Mouse (Mus musculus) embryonic facial prominence, embryonic 10.5 days (tissue): ENCODE data around the gene Rnf207. TPM values are rescaled to one million over a fixed set of nuclear protein-coding genes. Genes with fewer than 3 reads are reported as not detected.

Source experiments
- DNase-seq: peaks from one replicate; pipeline ENCODE4 v3.0.0-alpha.2; 2017; ENCODE audit warnings: low spot score
- H3K27ac ChIP-seq: fragments of 300-500 bp; sonication (generic); replicated peaks from 2 replicates; pipeline ENCODE4 v1.5.1; 2016; ENCODE audit warnings: mild to moderate bottlenecking
- H3K27me3 ChIP-seq: fragments of 300-500 bp; sonication (generic); replicated peaks from 2 replicates; pipeline ENCODE4 v1.6.1; 2016; ENCODE audit warnings: low read depth, mild to moderate bottlenecking; ENCODE audit not compliant: poor library complexity, severe bottlenecking
- H3K36me3 ChIP-seq: fragments of 300-500 bp; sonication (generic); replicated peaks from 2 replicates; pipeline ENCODE4 v1.6.1; 2016; ENCODE audit warnings: mild to moderate bottlenecking, moderate library complexity
- H3K4me1 ChIP-seq: fragments of 300-500 bp; sonication (generic); 2 replicates; pipeline ENCODE4 v1.6.1; 2016
- H3K4me3 ChIP-seq: fragments of 300-500 bp; sonication (generic); 2 replicates; pipeline ENCODE4 v1.5.1; 2016; ENCODE audit warnings: mild to moderate bottlenecking, moderate library complexity
- H3K9me3 ChIP-seq: fragments of 300-500 bp; sonication (generic); 2 replicates; pipeline ENCODE4 v1.6.1; 2016; ENCODE audit warnings: mild to moderate bottlenecking
- WGBS: fragments of 180-500 bp; shearing (Covaris S2); methylation state at CpG from one replicate; pipeline ENCODE4 v1.1.7; 2016; 5-methylcytosine and 5-hydroxymethylcytosine counted together
- polyA plus RNA-seq: library from polyadenylated mRNA; unstranded; fragments of >200 nt; fragmentation: Nextera tagmentation; extraction: Ambion mirVana; gene quantifications from 2 replicates; pipeline ENCODE4 v1.2.1, GENCODE M21; 2016

The Rnf207 gene
- polyA plus RNA-seq, 1 experiment from 2014 or later, result 2.3 TPM

DNA sequence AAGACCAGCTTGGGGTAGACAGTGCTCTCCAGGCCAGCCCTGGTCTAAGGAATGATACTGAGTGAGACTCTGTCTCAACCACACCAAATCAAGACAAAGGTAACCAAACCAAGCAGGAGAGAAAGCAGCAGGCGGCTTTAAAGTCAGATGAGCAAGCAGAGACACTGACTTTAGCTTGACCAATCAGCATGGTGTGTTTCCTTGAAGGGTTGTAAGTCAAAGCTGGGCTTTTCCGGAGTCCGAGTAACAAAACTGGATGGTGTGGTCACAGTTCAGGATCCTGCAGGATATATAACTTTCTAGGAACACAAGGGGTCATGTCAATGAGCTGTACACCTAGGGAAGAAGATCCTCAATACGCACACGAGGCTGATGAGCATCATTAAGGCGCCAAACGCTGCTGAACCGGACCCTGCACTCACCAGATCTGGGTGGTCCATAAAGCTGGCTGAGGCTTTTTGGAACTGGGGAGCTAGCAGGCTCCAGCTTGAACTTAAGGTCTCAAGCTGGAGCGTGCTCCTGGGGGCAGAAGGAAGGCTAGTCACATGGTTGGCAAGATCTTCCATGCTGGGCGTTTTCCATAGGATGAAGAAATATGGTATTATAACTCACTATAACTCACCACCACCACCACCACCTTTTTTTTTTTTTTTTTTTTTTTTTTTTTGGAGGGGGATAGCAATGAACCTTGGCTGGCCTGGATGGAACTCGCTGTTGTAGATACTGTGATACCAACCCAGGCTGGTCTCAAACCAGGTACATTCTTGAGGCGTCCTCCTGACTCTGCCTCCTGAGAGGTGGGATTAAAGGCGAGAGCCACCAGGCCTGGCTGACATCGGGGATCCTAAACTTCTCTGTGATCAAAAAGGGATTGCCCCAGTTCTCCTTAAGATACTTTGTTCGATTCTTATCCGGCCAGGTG lies 6.1 kb upstream of the Rnf207 start:
- Histone ChIP-seq H3K27me3 (0 out of 2 replicates have a peak, but pooled peaks cover 7% of the 10 kb centered on the region), H3K36me3 (peaks cover 29% of the 10 kb centered on the region), H3K4me3 (peak overlapping the region; percentile 94), H3K27ac (peak overlapping the region; percentile 97), H3K4me1 (peaks cover 24% of the 10 kb centered on the region), H3K9me3 (no peaks in the 10 kb centered on the region)
- 59% methylated on average over 16 of the region's 16 CpGs for WGBS
- DNase-seq, result no peak

DNA sequence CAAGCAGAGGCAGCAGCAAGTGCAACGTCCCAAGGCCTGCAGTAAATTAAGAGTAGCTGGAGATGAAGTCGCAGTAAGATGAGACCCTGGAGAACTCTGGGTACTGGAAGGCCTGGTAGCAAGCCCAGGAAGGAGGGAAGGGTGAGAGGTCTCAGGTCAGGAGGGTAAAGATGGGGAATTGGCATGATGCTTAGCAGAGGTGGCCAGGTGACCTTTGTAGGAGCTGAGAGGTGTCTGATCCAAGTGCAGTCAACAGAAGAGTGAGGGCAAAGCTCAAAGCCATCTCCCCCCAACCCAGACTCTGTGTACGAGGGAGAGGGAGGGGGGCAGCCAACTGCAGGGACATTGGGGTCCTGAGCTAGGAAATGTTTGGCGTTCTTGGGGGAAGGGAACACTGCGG lies 2.7 kb upstream of the Rnf207 start:
- Histone ChIP-seq H3K36me3 (no peaks in the 10 kb centered on the region), H3K4me1 (peaks cover 19% of the 10 kb centered on the region), H3K4me3 (no peak overlapping the region), H3K27me3 (peaks cover 38% of the 10 kb centered on the region), H3K27ac (no peak overlapping the region), H3K9me3 (no peaks in the 10 kb centered on the region)
- no peak for DNase-seq
- whole genome bisulfite sequencing, result 53% methylated on average over 5 of the region's 5 CpGs

- Histone ChIP-seq H3K27me3 (peaks cover 76% of the 10 kb centered on the region), H3K36me3 (no peaks in the 10 kb centered on the region), H3K27ac (no peak overlapping the region), H3K4me3 (no peak overlapping the region), H3K4me1 (peaks cover 43% of the 10 kb centered on the region), H3K9me3 (no peaks in the 10 kb centered on the region)
- no peak for DNase-seq
- WGBS, result 81% methylated on average over 6 of the region's 6 CpGs
Observed at GRCm38 (mm10) chr4:152317631-152318033, 1.2 kb downstream of the Rnf207 start.

DNA sequence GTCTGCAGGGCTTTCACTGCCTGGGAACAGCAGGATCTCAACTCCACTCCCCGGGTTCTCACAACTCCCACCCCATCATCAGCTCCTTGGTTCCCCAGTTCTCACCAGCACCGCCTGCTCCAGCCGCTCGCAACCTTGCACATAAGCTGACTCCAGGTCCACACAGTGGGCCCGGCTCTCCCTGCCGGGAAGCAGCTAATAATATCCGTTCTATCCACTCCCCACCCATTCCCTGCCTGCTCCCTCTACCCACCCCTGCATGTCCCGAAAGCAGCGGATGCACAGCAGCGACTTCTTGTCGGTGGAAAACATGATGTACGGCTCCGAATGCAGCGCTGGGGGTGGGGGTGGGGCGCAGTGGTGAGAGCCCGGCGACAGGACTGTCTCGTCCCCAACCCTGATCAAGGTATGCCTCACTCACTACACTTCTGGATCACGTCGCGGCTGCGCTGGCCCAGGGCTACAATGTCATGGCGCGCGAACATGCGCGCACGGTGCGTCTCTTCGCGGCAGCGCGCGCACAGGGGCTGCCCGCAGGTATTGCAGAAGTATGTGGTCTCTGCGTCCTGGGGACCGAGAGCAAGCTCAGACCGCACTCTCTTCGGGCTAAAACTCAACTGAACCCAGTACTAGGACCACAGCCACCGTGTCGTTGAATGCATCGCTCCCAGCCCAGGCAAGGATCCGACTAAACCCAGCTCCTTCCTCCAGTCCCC lies 3.1 kb downstream of the Rnf207 start:
- WGBS, result 1% methylated on average over 43 of the region's 43 CpGs
- Histone ChIP-seq H3K27ac (no peak overlapping the region), H3K9me3 (no peaks in the 10 kb centered on the region), H3K27me3 (peaks cover 89% of the 10 kb centered on the region), H3K4me1 (peaks cover 47% of the 10 kb centered on the region), H3K36me3 (no peaks in the 10 kb centered on the region), H3K4me3 (peak overlapping the region; percentile 48)
- DNase-seq, result peak; percentile 45

GRCm38 (mm10) chr4:152313934-152314333 lies 4.9 kb downstream of the Rnf207 start:
- peaks cover 3% of the 10 kb centered on the region for H3K36me3 ChIP-seq
- DNase-seq, result peak; percentile 58
- peaks cover 100% of the 10 kb centered on the region for H3K27me3 ChIP-seq
- H3K4me3 ChIP-seq, result peak overlapping the region; percentile 54
- no peak overlapping the region for H3K27ac ChIP-seq
- peaks cover 46% of the 10 kb centered on the region for H3K4me1 ChIP-seq
- no peaks in the 10 kb centered on the region for H3K9me3 ChIP-seq

GRCm38 (mm10) chr4:152313211-152313632 lies 5.6 kb downstream of the Rnf207 start:
- WGBS, result under 1% methylated on average over 29 of the region's 29 CpGs
- Histone ChIP-seq H3K27ac (no peak overlapping the region), H3K27me3 (peaks cover 96% of the 10 kb centered on the region), H3K9me3 (no peaks in the 10 kb centered on the region), H3K4me1 (peaks cover 39% of the 10 kb centered on the region), H3K36me3 (peaks cover 8% of the 10 kb centered on the region), H3K4me3 (peak overlapping the region; percentile 54)
- peak; percentile 58 for DNase-seq

DNA sequence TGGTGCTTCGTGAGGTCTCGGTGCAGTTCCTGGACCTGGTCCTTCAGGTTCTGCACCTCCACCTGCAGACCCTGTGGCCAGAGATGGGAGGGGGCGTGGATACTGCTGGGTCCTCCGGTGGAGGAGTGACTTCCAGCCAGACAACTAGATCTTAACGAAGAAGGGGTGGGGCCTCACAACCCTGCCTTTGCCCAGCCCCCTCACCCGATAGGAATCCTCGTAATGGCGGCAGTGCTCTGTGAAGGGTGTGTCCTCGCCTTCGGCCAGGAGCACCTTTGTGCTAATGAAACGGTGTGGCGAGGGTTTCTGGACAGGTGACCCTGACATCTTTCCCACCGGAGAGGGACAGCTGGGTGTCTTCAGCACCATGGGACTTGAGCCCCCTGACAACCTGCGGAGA lies 6.6 kb downstream of the Rnf207 start:
- WGBS, result 2% methylated on average over 14 of the region's 14 CpGs
- Histone ChIP-seq H3K27ac (no peak overlapping the region), H3K9me3 (no peaks in the 10 kb centered on the region), H3K4me1 (peaks cover 36% of the 10 kb centered on the region), H3K27me3 (peaks cover 86% of the 10 kb centered on the region), H3K4me3 (peak overlapping the region; percentile 54), H3K36me3 (peaks cover 15% of the 10 kb centered on the region)
- DNase-seq, result no peak

GRCm38 (mm10) chr4:152307542-152307941 lies 11.3 kb downstream of the Rnf207 start:
- Histone ChIP-seq H3K27ac (no peak overlapping the region), H3K36me3 (peaks cover 53% of the 10 kb centered on the region), H3K9me3 (no peaks in the 10 kb centered on the region), H3K27me3 (peaks cover 39% of the 10 kb centered on the region), H3K4me3 (no peak overlapping the region), H3K4me1 (peaks cover 8% of the 10 kb centered on the region)
- 79% methylated on average over 9 of the region's 9 CpGs for WGBS
- DNase-seq, result no peak

GRCm38 (mm10) chr4:152305991-152306390 lies 12.8 kb downstream of the Rnf207 start:
- no peak overlapping the region for H3K27ac ChIP-seq
- H3K4me1 ChIP-seq, result no peaks in the 10 kb centered on the region
- H3K27me3 ChIP-seq, result peaks cover 24% of the 10 kb centered on the region
- H3K9me3 ChIP-seq, result no peaks in the 10 kb centered on the region
- peaks cover 68% of the 10 kb centered on the region for H3K36me3 ChIP-seq
- 89% methylated on average over 6 of the region's 6 CpGs for WGBS
- H3K4me3 ChIP-seq, result no peak overlapping the region
- no peak for DNase-seq

DNA sequence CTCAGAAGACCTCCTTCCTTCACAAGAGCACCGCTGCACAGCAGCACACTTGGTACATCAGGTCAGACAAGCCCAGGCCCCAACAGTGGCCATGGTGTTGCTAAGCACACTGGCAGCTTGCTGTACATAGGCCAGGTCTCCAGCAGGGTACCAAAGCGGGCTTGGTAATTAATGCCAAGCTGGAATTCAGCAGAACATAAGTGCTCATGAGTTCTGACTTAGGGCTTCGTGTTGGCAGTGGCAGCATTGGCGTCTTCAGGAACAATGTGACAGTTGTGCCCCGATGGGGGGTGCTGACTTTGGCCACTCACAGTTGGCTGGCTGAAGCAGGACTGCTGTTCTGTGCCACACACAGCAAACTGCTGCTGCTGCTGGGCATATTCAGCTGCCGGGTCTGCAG lies 14.1 kb downstream of the Rnf207 start:
- Histone ChIP-seq H3K9me3 (no peaks in the 10 kb centered on the region), H3K27ac (no peak overlapping the region), H3K4me1 (no peaks in the 10 kb centered on the region), H3K4me3 (no peak overlapping the region), H3K27me3 (peaks cover 11% of the 10 kb centered on the region), H3K36me3 (peaks cover 81% of the 10 kb centered on the region)
- 95% methylated on average over 6 of the region's 6 CpGs for WGBS
- no peak for DNase-seq

DNA sequence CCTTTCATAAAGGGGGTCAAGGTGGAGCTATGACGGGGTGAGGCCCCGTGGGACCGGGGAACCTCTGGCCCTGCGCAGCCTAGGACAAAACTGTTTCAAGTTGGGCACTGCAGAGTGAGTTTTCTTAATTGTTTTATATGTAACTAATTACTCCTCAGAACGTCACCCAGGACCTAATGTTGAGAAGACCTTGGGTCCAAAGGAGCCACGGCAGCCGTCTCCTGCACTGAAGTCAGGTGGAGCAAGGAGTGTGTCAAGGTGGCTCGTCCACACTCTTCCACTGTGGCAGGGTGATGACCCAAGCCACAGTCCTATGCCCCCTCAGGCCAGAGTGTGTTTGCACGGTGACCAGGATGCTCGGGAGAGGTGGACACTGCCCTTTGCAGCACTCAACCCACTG lies 15.6 kb downstream of the Rnf207 start:
- DNase-seq, result no peak
- 93% methylated on average over 10 of the region's 10 CpGs for WGBS
- peaks cover 77% of the 10 kb centered on the region for H3K36me3 ChIP-seq
- no peak overlapping the region for H3K4me3 ChIP-seq
- no peak overlapping the region for H3K27ac ChIP-seq
- 0 out of 2 replicates have a peak, but pooled peaks cover 6% of the 10 kb centered on the region for H3K27me3 ChIP-seq
- H3K9me3 ChIP-seq, result no peaks in the 10 kb centered on the region
- peaks cover 8% of the 10 kb centered on the region for H3K4me1 ChIP-seq

DNA sequence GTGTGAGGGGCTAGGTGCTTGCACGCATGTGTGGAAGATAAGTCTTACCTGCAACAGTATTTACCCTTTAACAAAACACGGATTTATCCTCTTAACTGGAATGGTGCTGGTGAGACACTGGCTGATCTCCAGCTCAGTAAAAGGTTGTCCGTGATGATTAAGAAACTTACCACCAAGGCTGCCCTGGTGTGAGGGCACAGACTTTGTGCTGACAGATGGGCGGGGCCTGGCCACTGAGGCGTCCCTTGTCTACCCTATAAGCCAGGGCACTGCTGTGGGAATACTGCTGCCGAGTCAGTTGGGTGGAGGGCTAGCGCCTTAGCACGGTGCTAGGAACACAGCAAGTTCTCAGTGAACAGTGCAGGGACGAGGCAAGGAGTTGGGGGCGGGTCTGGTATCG lies 16.8 kb downstream of the Rnf207 start:
- H3K27ac ChIP-seq, result no peak overlapping the region
- WGBS, result 74% methylated on average over 11 of the region's 11 CpGs
- no peaks in the 10 kb centered on the region for H3K9me3 ChIP-seq
- H3K4me1 ChIP-seq, result peaks cover 16% of the 10 kb centered on the region
- no peak for DNase-seq
- H3K4me3 ChIP-seq, result no peak overlapping the region
- H3K36me3 ChIP-seq, result peaks cover 70% of the 10 kb centered on the region
- 0 out of 2 replicates have a peak, but pooled peaks cover 6% of the 10 kb centered on the region for H3K27me3 ChIP-seq
